Mouse (Mus musculus): ENCODE data around the gene Cnksr3.

DNA sequence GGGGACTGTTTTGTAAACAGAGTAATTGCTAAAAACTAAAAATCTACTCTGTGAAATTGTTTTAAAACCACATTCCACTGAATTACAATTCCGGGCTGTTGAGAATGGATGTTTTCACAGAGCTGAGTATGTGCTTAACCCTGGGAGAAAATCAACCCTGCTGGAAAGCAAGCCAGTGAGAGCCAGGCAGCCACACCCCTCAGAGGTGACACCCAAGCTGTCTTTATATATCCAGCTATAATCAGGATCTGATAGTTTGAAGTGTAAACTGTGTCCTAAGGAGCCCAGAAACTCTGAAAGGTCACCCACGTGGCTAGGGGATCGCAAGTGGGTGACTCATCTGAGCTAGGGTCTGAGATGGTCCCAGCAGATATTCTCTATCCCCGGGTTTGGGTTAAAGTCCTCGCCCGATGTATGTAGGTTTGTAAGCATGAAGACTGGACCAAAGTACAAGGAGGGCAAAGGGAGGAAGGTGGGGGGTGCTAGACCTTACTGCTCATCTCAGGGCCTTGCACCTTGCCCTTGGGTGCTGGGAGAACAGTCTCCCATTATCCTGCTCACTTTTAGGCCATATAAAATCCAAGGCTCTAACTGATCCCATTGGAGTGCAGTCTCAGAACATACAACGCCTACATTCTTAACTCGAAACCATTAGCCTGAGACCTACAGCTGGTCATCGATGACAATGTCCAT lies 20.2 kb downstream of the Cnksr3 start:
- TF ChIP-seq CTCF (conservative IDR thresholded peaks at IDR 0.05; ENCODE audit: insufficient read depth, insufficient read length, low read depth, low read length) (no peak), POLR2A (IDR thresholded peaks at IDR 0.05; ENCODE audit: low read depth, low read length) (no peak)

Measured in kidney, adult 2 months (tissue).